Mouse (Mus musculus) layer of hippocampus, postnatal 14 days (tissue): ENCODE data around the gene Tom1l2. TPM values are rescaled to one million over a fixed set of nuclear protein-coding genes. Genes with fewer than 3 reads are reported as not detected.
A peak's percentile ranks its signal among the peaks of the same experiment; 100 is the strongest.

Source experiments
- DNase-seq, 2 experiments: peaks; one replicate each; pipeline ENCODE4 v3.0.0; 2021 to 2022; ENCODE audit warnings: low spot score in 2 of 2, mixed read lengths in 1 of 2
- total RNA-seq, 2 experiments: library from RNA; stranded (reverse); gene quantifications; 2 replicates each; pipeline ENCODE4 v1.2.3; 2021

Tom1l2 gene
- total RNA-seq, 2 experiments from 2014 or later: 140 to 147 TPM

DNA sequence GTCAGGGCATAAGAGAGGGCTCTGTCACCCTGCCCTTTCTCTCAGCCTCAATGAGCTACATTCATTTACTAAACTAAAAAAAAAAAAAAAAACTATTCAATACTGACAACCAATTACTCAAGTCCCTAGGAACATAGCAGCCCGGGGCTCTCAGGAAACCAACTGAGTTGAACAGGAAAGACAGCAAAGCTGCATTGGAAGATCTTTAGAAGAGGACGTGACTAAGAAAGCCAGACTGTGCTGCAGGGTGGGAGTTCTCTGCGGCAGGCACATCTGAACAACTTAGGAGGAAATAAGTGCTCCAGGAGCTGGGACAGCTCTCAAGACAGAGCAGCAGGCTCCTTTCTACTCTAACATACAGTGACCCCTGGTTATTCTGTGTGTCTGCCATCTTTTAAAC lies 84.1 kb downstream of the Tom1l2 start:
- DNase-seq: no peak

DNA sequence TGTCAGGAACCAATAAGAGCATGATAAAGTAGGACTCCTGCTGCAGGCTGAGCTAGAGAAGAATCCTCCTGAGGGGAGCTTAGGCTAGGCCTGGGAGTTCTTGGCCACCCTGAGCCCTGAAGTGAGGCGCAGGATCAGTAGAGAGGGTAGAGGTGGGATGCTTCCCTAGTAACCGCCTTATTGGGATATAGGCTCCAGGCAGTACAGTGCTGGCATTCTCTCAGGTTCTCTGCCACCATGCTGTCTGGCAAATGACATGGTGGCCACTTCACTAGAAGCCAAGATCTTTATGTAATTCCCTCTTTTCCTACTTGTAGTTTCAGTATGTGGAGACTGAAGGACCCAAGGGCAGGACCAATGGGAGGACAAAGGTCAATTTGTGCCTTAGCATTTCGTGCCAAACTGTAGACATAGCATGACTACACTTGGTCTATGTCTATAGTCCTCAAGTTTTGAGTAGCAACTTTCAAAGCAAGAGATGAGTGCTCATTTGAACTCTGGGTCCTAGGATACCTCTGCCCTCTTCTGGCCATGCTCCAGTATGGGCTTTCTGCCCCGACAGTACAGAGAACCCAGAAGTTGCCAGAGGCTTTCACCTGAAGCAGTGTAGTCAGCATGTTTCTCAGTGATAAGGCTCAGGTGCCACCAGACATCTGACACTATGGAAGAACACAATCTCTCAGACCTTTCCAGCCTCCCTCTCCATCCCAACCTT lies 87.3 kb downstream of the Tom1l2 start:
- DNase-seq: no peak

DNA sequence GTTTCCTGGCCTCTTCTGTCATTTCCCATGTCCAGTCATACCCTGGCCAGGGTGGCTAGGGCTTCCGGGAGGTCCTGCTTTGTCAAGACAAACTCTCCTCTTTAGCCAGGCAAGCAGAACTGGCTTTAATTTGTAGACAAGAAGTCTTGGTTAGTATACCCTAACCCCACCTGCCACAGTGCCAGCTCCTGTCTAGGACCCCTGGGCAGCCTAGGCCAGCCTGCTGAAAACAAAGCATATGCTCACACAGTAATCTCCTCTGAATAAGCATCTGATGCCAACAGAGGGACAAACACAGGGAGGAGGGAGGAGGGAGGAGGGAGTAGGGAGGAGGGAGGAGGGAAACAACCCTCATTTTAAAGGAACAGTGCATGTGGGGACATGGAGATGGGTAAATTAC lies 88.1 kb downstream of the Tom1l2 start:
- no peak for DNase-seq

DNA sequence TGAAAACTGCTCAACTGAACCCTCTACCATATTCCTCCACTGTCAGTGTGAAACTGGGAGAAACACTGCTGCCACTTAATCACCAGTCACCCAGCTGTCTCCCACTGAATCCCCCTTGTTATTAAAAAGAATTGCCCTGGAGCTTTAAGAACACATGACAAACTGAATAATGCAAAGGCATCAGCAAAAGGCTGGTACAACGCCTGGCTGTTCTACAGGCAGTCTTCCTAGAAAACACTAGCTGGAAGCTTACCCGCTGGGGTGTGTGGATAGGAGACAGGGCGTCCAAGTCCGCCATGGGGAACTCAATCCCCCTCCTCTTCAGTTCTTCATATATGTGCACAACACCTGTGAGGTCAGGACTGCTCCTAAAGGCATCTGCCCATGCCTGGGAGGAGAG lies 90.3 kb downstream of the Tom1l2 start:
- no peak for DNase-seq

DNA sequence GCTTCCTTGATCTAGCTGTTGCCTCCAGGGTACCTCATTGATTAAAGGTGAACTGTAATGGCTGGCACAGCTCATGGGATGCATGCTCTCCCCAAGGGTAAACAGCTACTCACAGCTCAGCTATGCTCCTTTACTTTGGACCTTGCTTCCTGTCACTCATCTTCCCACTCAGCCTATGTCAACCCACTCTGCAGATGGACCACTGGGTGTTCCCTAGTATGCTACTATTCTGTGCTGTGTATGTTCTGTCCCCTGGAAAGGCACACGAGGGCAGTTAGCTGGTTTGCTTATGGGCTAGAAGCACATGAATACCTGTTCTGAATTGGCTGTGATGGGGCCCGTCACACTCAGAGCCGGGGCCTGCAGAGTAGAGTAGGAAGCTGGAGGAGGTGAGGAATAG lies 92.0 kb downstream of the Tom1l2 start:
- DNase-seq: no peak

DNA sequence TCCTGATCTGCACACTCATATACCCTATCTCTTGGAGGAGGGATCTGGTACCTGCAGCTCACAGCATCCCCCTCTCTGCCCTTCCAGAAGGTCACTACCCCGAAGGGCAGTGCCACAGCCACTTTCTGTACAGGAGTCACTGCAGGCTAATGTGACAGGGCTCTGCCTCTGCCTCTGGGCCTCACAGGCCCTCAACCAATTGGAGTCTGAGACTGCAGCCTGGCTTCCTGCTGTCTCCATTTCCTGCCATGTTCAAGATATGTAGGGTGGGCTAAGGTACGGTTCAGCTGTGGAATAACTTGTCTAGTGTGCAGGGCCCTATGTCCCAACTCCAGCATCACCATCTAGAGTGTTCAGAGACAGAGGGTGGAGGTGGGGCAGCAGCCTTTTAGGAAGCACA lies 95.0 kb downstream of the Tom1l2 start:
- no peak for DNase-seq

DNA sequence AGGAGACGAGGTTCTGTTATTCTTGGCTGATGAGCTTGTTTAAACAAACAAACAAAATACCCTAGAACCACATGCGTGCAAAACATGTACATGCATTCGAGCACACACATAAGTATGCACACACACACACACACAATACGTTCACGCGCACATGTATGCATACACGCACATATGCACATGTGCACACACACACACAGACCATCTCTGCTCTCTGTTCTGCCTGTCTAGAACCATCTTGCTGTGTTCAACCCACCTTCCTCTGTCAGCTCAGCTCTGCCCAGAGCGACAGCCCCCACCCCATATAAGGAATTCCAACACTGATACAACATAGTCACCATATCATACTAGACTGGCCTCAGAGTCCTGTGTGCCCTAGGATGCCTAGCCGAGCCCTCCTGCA lies 96.0 kb downstream of the Tom1l2 start:
- no peak for DNase-seq

DNA sequence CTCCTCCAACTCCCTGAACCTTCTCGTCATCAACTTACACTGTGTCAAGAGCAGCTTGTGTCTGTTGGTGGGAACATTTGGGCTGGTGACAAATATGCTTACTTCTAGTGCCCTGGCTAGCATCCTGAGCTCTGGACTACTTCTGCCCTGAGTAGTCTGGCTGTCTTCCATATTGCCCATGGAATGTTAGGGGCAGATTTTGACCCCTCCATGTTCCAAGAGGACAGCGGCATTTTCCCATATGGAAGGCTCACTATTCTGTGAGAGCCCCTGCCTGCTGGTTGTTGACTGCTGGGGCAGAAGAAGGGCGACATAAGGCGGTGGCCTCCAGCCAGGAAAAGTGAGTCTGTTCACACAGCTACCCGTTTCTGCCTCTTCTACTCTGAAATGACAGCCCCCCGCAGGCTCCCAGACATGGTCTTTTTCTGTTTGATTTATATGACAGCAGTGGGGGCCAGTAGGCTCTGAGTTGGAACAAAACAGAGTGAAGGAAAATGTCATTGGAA lies 96.5 kb downstream of the Tom1l2 start:
- peak; percentile 76 to 82 for DNase-seq

DNA sequence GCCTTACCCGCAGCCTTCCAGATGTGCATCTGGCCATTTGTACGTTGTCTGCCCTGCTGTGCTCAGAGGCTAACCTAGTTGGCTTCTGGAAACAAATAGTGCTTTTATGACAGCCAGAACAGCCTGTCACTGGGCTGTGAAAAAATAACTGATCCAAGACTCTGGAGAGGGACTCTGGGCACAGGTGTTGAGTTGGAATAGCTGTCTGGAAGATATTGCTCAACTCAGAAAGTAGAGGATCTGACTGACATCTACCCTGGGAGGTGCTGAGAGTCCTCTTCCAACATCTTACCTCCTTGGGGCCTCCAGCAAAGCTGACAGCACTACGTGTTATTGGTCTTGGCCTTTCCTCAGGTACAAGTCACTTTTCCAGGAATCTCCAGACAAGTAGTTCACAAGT lies 97.1 kb downstream of the Tom1l2 start:
- DNase-seq: no peak

DNA sequence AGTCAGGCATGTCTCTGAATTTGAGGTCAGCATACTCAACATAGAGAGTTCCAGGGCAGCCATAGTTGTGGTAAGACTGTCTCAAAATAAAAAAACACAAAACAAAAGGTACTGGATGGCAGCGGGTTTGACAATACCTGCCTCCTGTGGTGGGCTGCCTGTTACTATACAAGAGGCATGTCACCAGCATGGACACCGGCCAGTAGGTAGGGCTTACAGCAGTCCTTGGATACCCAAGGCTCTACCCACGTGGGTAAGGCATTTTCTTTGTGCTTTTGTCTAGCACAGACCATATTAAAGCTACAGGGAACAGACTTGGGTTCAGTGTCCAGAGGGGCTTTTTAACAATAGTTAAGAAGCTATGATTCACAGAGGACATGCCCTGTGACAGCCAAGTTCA lies 97.5 kb downstream of the Tom1l2 start:
- DNase-seq: no peak

DNA sequence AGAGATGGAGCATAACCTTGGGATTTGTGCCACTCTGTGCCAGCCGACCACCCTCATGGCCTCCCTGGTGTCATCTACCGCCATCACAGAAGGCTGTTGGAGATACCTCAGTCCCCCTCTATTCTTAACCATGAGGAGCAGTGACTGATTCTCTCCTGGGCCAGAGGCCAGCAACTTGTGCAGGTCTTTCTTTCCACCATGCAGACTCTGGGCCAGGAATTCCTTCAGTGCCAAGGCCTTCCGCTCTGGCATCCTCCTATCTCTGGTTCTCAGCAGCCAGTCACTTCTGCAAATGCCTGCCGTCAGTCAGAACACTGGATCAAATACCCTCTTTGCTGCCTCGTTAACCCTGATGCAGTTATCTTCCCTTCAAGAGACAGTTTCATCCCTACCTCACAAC lies 98.4 kb downstream of the Tom1l2 start:
- DNase-seq: no peak

DNA sequence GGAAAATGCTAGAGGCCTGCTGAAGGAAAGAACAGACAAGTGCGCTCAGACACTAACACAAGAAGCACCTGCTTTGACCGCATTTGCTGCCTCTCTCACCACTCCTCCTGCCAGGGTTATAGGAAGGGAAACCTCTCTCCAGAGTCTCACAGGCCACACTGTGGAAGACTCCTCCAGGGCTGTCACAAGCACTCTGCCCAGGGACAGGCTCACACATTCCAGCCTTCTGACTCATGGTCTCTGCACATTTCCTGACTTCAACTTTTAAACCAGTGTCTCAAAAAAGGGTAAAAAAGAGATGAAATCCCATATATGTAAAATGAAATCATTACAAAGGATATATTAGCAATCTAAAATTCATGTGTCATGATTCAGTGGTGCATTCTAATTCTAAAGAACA lies 99.2 kb downstream of the Tom1l2 start:
- DNase-seq: no peak

DNA sequence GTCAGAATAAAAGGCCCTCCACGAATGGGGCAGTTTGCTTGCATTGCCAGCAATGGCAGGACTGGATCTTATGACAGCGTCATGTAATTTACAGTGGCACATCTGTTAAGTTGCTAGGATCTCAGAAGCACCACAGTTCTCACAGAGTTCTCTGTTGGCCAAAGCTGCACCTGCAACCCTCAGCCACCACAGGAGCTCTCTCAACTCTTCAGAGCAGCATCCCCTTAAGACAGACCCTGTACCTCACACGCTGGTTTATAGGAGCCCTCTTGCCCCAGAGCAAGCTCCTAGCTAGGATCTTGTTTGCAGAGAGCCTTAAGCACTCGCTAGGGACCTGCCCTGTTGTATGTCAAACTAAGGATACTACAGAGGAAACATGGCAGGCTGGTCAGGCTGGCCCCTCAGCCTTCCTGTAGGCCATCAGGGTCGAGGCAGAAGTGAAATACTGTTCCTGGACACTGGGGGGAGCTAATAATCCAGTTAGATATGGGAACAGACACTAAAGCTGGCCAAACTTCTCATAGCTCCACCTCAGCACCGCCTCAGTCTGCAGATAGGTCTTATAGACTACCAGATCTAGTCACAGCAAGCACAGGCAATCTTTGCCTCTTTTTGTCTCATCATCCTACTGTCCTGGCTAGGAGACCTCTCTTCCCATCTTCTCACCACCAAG lies 101.6 kb downstream of the Tom1l2 start:
- peak in 1 of 2 experiments; percentile 59 for DNase-seq

DNA sequence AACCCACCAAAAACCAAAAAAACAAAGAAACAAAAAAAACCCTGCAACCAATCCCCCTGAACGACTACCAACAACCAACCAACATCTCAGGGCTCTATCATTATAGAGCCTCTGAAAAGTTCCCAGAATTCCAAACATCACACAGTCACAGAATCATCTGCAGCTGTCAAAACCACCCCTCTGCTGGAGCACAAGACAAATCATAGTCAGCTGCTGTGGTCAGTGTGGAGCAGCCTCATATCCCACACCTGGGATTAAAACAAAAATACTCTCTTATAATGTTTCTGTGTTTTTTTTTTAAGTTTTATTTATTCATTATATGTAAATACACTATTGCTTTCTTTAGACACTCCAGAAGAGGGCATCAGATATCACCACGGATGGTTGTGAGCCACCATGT lies 102.8 kb downstream of the Tom1l2 start:
- DNase-seq: no peak

DNA sequence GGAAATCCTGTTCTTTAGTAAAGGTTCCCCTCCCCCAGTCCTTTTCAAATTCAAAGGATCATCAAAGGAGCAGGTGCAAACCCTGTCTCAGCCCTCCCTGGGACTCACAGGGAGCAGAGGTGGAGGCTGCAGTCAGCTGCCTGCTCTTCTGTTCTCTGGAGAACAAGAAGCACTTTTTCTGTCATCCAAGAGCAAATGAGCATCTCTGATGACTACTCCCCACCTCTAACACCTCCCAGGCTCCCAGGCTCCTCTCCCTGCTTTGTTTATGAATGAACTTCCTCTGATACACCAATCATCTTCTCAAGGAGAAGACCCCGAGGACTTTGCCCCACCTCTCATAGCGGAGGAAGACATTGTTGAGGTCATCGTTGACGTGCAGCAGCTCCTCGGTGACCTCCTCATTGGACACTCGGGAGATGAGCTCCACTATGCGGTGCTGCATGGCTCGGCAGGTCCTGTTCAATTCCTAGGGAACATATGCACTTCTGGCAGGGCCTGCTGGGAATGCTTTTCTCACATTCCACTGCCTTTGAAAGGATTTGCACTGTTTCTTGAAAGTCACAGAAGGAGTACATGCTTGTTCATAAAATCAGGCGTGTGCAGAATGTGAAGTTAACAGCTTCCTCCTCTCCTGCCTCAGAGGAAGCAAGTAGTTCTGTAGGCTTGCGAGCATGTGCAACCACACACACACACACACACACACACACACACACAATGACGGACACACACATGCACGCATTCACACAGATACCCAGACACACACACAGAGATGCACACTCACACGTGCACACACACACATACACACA lies 103.9 kb downstream of the Tom1l2 start:
- no peak for DNase-seq

DNA sequence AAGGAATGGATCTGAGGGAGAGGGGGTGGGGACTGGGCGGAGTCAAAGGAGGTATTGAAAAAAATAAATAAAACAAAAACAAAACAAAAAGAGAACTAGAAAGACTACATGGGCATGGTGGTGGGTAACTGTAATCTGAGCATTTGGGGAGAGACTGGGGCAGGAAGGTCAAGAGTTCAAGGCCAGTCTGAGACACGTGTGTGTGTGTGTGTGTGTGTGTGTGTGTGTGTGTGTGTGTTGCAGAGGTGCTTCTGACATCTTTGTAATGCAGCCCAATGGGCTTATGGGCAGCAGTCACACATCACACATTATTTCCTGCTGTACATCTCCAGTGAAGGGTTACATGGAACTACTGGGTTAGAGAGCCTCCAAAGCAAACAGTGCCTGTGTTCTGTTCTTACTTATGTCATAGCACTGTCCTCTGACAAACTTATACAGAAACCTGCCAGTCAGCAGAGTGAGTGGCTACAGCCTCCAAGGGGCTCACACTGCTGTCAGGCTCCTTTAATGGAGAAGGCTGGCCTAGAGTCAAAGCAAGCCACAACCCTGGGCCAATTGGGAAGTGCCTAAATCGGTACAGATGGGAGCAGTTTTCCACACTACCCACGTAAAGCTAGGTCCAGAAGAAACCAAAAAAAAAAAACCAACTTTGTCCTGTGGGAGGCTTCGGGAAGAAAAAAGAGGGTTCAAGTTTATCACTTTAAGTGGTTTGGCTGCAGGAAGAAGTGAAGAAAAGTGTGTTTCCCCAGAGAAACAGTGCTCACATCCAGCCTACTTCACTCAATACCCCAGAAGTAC lies 104.8 kb downstream of the Tom1l2 start:
- DNase-seq: no peak

DNA sequence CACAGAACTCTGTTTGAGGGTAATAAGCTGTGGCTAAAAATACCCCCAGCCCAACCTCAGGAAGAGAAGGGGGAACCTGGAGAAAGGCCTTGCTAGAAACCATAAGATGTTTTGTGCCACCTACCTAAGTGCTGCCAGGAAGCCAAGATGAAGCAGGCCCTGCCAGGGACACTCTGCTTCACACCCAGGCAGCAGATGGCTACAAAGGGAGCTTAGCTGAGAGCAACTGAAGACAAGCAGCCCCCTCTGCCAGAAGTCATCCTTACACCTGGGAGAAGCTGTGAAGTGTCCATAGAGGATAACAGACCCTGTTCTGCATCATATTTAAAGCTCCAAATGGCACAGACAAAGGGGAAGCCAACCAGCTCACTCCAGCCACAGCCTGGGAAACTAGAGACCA lies 106.6 kb downstream of the Tom1l2 start:
- DNase-seq: no peak

DNA sequence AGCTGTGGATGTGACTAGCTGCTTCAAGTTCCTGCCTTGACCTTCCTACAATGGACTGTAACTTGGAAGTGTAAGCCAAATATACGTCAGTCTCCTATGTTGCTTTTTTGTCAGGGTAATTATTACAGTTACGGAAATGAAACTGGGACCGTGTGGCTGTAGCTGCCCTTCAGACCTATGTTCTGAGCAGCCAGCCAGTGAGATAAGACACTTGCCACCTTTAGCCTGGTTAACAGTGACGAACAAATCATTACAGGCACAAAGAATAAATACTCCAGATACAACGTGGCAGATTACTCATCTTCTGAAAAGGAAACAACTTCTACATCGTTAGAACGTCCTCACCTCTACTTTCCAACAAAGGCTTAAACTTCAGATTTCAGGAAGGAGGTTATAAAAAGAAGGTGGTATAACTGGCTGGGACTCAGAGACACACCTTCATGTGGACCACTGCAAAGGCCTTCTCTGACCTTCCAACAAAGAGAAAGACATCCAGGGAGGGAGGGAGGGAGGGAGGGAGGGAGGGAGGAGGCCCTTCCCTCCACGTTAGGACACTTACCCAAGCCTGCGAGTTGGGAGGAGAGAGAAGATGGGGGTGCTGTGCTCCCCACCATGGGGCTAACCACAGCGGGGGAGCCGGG lies 108.1 kb downstream of the Tom1l2 start:
- no peak for DNase-seq

DNA sequence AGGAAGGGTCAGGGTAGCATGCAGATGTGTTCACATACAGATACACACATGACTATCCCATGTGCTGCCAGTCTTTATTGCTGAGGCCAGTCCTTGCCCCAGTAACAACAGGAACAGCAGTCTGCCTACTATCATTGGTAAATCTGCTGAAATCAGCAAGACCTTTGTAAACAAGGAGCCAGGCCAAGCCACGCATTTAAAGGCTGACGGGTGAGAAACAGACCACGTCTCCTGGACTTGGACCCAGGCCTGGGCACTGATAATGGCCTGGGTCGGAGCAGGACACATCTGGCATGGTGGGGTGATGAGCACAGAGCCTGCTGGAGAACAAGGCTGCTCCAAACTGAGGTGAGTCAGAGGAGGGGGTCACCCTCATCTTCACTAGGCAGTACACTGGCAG lies 112.2 kb downstream of the Tom1l2 start:
- no peak for DNase-seq

DNA sequence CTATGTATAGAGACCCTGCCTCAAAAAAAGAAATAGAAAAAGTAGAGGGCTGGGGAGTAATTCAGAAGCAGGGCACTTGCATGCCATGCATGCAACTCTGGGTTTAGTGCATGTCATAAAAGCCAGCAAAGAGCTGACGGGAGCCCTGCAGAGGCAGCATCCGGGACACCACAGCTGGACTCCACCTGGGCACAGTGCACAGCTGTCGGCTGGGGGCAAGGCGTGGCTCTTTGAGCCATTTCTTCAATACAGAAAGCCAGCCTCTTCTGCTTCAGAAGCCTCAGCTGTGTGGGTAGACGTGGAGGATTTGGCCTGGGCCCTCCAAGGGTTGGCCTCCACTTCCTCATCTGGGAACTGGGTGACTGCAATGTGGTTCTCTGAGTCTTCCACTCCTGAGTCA lies 117.4 kb downstream of the Tom1l2 start:
- no peak for DNase-seq

DNA sequence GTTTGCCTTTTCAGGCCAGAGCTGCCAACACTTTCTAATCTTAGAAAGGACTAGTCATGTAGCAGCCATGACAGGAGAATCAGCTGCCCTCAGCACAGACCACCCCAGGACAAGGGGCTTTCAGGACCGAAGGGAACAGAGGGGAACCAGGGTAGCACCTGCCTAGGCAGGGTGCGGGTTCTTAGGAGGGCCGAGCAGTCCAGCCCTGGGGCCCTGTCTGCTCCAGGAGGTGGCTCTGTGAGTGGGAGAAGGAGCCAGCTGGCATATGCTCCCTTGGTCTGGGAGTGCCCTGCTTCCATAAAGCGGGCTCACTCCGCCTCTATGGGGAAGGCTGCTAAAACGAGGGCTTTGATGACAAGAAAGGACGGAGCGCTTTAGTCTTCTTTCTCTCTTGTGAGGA lies 119.5 kb downstream of the Tom1l2 start:
- DNase-seq: peak in 1 of 2 experiments; percentile 39
